Comparison of ENCODE assay signal across 19 mouse cellular contexts in genomic region chr19:22473030-22473712, GRCm38 (mm10).
A peak's percentile ranks its signal among the peaks of the same experiment; 100 is the strongest.
DNase-seq lines count a peak whose midpoint lies in the region.
"Had no signal": no experiment of that assay in that cellular context is flagged by ENCODE, and none has a peak within 500 bp of the region (broad histone marks: within the 10 kb centered on the region; RNA-seq: fewer than 3 reads in every experiment).

No protein-coding gene starts in this region.

- WGBS in hindbrain, embryonic 10.5 days = 86% methylated on average over 4 of the region's 4 CpGs

- H3K9me3 ChIP-seq in hindbrain, embryonic 10.5 days = no peaks in the 10 kb centered on the region
- H3K9me3 ChIP-seq: embryonic facial prominence, embryonic 10.5 days; forebrain, embryonic 15.5 days; hindbrain, embryonic 12.5 days; intestine, embryonic 15.5 days; midbrain, embryonic 12.5 days; neural tube, embryonic 13.5 days had no signal

- H3K4me1 ChIP-seq in hindbrain, embryonic 10.5 days (replicated peaks) = no peaks in the 10 kb centered on the region
- H3K4me1 ChIP-seq: embryonic facial prominence, embryonic 10.5 days; forebrain, embryonic 15.5 days; hindbrain, embryonic 12.5 days; intestine, embryonic 15.5 days; midbrain, embryonic 12.5 days; neural tube, embryonic 13.5 days had no signal

- no peak overlapping the region for H3K27ac ChIP-seq in hindbrain, embryonic 10.5 days
- H3K27ac ChIP-seq: embryonic facial prominence, embryonic 10.5 days; forebrain, embryonic 15.5 days; hindbrain, embryonic 12.5 days; intestine, embryonic 15.5 days; left cerebral cortex, adult 2 months; liver, embryonic 14.5 days; midbrain, embryonic 12.5 days; neural tube, embryonic 13.5 days had no signal

- intact Hi-C loops in left cerebral cortex, postnatal 4 days (cut with DNase I) = no loop called here

- no peaks in the 10 kb centered on the region for H3K27me3 ChIP-seq in hindbrain, embryonic 10.5 days (ENCODE audit: insufficient read depth, poor library complexity, severe bottlenecking)
- H3K27me3 ChIP-seq: forebrain, embryonic 15.5 days; hindbrain, embryonic 12.5 days; intestine, embryonic 15.5 days; midbrain, embryonic 12.5 days; neural tube, embryonic 13.5 days had no signal

- DNase-seq in adrenal gland, adult 2 months = peak; percentile 18
- no peak for DNase-seq in adrenal gland, adult 18-20 months (ENCODE audit: low spot score in 2 of 2)
- DNase-seq in left cerebral cortex, postnatal 4 days = peak; percentile 16
- no peak for DNase-seq in left cerebral cortex, adult 11 months (ENCODE audit: low spot score)
- peak; percentile 7 to 41 for DNase-seq in adrenal gland, postnatal 36 days
- peak; percentile 85 for DNase-seq in cerebellum, adult 9-11 months
- no peak for DNase-seq in heart, adult 11 months
- DNase-seq in hindbrain, embryonic 10.5 days (ENCODE audit: low spot score) = no peak
- DNase-seq: lung, postnatal 4 days; right cerebral cortex, postnatal 14 days had no signal

- H3K4me3 ChIP-seq in hindbrain, embryonic 10.5 days = no peak overlapping the region
- H3K4me3 ChIP-seq: embryonic facial prominence, embryonic 10.5 days; erythroblast, embryonic 14.5 days; forebrain, embryonic 15.5 days; hindbrain, embryonic 12.5 days; intestine, embryonic 15.5 days; left cerebral cortex, adult 2 months; midbrain, embryonic 12.5 days; neural tube, embryonic 13.5 days had no signal

- H3K36me3 ChIP-seq in hindbrain, embryonic 10.5 days = no peaks in the 10 kb centered on the region
- H3K36me3 ChIP-seq: embryonic facial prominence, embryonic 10.5 days; forebrain, embryonic 15.5 days; hindbrain, embryonic 12.5 days; intestine, embryonic 15.5 days; midbrain, embryonic 12.5 days; neural tube, embryonic 13.5 days had no signal

Comparison
In these comparisons a context has a peak if more than half of its experiments do, and no peak if none do; other contexts are left out.
1. DNase-seq: peak in adrenal gland, adult 2 months (single experiment), left cerebral cortex, postnatal 4 days (single experiment), adrenal gland, postnatal 36 days (2 of 2) and cerebellum, adult 9-11 months (single experiment); none in adrenal gland, adult 18-20 months (0 of 2), left cerebral cortex, adult 11 months (single experiment), heart, adult 11 months (single experiment) and hindbrain, embryonic 10.5 days (single experiment).